Mouse (Mus musculus): ENCODE measurements around the gene Lim2. TPM values are rescaled to one million over a fixed set of nuclear protein-coding genes. Genes with fewer than 3 reads are reported as not detected.
"Not testable (repeated sequence)": the region's sequence is repeated elsewhere in the genome, so short reads cannot be mapped to it uniquely, and the experiment has no call there.

Lim2 gene
- polyA plus RNA-seq, 1 experiment from 2014 or later: 0.24 TPM

GRCm38 (mm10) chr7:43411724-43412123 lies 15.7 kb upstream of the Lim2 start:
- not testable (repeated sequence) for ATAC-seq (replicated peaks; ENCODE audit: insufficient number of reproducible peaks, low FRiP score, low TSS enrichment, low read depth); H3K27ac ChIP-seq (replicated peaks; ENCODE audit: low read depth, low read length); DNase-seq (ENCODE audit: low spot score); H3K36me3 ChIP-seq (replicated peaks; ENCODE audit: control insufficient read depth, insufficient read depth, low read depth, low read length); H3K9ac ChIP-seq (replicated peaks; ENCODE audit: low read length); H3K4me1 ChIP-seq (ENCODE audit: control insufficient read depth, insufficient read depth, low read length); H3K4me3 ChIP-seq (ENCODE audit: low read depth, low read length); H3K9me3 ChIP-seq (replicated peaks; ENCODE audit: control insufficient read depth, low read length); H3K4me2 ChIP-seq (ENCODE audit: low read depth, low read length); H3K27me3 ChIP-seq (ENCODE audit: control insufficient read depth, insufficient read depth, low read length)
- WGBS: 42% methylated on average over 3 of the region's 4 CpGs

- ATAC-seq (replicated peaks; ENCODE audit: insufficient number of reproducible peaks, low FRiP score, low TSS enrichment, low read depth) (no peak), DNase-seq (ENCODE audit: low spot score) (no peak)
- Histone ChIP-seq H3K9me3 (replicated peaks; ENCODE audit: control insufficient read depth, low read length) (no peaks in the 10 kb centered on the region), H3K27ac (replicated peaks; ENCODE audit: low read depth, low read length) (no peak overlapping the region), H3K4me1 (ENCODE audit: control insufficient read depth, insufficient read depth, low read length) (no peaks in the 10 kb centered on the region), H3K9ac (replicated peaks; ENCODE audit: low read length) (no peak overlapping the region), H3K36me3 (replicated peaks; ENCODE audit: control insufficient read depth, insufficient read depth, low read depth, low read length) (no peaks in the 10 kb centered on the region), H3K27me3 (ENCODE audit: control insufficient read depth, insufficient read depth, low read length) (no peaks in the 10 kb centered on the region), H3K4me2 (ENCODE audit: low read depth, low read length) (no peak overlapping the region), H3K4me3 (ENCODE audit: low read depth, low read length) (no peak overlapping the region)
- WGBS: 81% methylated on average over 10 of the region's 10 CpGs
Observed at GRCm38 (mm10) chr7:43417298-43417697, 10.2 kb upstream of the Lim2 start.

GRCm38 (mm10) chr7:43422995-43423617 lies 4.4 kb upstream of the Lim2 start:
- 8% methylated on average over 11 of the region's 11 CpGs for WGBS
- H3K4me2 ChIP-seq (ENCODE audit: low read depth, low read length): no peak overlapping the region
- no peak overlapping the region for H3K27ac ChIP-seq (replicated peaks; ENCODE audit: low read depth, low read length)
- peak; percentile 95 for ATAC-seq (replicated peaks; ENCODE audit: insufficient number of reproducible peaks, low FRiP score, low TSS enrichment, low read depth)
- H3K27me3 ChIP-seq (ENCODE audit: control insufficient read depth, insufficient read depth, low read length): no peaks in the 10 kb centered on the region
- H3K4me1 ChIP-seq (ENCODE audit: control insufficient read depth, insufficient read depth, low read length): no peaks in the 10 kb centered on the region
- H3K9me3 ChIP-seq (replicated peaks; ENCODE audit: control insufficient read depth, low read length): no peaks in the 10 kb centered on the region
- H3K36me3 ChIP-seq (replicated peaks; ENCODE audit: control insufficient read depth, insufficient read depth, low read depth, low read length): no peaks in the 10 kb centered on the region
- DNase-seq (ENCODE audit: low spot score): peak; percentile 87
- H3K9ac ChIP-seq (replicated peaks; ENCODE audit: low read length): no peak overlapping the region
- no peak overlapping the region for H3K4me3 ChIP-seq (ENCODE audit: low read depth, low read length)

- H3K36me3 ChIP-seq (replicated peaks; ENCODE audit: control insufficient read depth, insufficient read depth, low read depth, low read length): no peaks in the 10 kb centered on the region
- H3K4me1 ChIP-seq (ENCODE audit: control insufficient read depth, insufficient read depth, low read length): no peaks in the 10 kb centered on the region
- 53% methylated on average over 3 of the region's 3 CpGs for WGBS
- no peak overlapping the region for H3K9ac ChIP-seq (replicated peaks; ENCODE audit: low read length)
- ATAC-seq (replicated peaks; ENCODE audit: insufficient number of reproducible peaks, low FRiP score, low TSS enrichment, low read depth) (no peak), DNase-seq (ENCODE audit: low spot score) (no peak)
- H3K4me3 ChIP-seq (ENCODE audit: low read depth, low read length): no peak overlapping the region
- no peak overlapping the region for H3K4me2 ChIP-seq (ENCODE audit: low read depth, low read length)
- no peaks in the 10 kb centered on the region for H3K9me3 ChIP-seq (replicated peaks; ENCODE audit: control insufficient read depth, low read length)
- H3K27me3 ChIP-seq (ENCODE audit: control insufficient read depth, insufficient read depth, low read length): no peaks in the 10 kb centered on the region
- H3K27ac ChIP-seq (replicated peaks; ENCODE audit: low read depth, low read length): no peak overlapping the region
Observed at GRCm38 (mm10) chr7:43423991-43424625, 3.4 kb upstream of the Lim2 start.

GRCm38 (mm10) chr7:43429500-43429899 lies 2.0 kb downstream of the Lim2 start:
- ATAC-seq (replicated peaks; ENCODE audit: insufficient number of reproducible peaks, low FRiP score, low TSS enrichment, low read depth): no peak
- no peak overlapping the region for H3K4me3 ChIP-seq (ENCODE audit: low read depth, low read length)
- 51% methylated on average over 4 of the region's 4 CpGs for WGBS

GRCm38 (mm10) chr7:43432891-43433290 lies 5.4 kb downstream of the Lim2 start:
- Histone ChIP-seq H3K4me2 (ENCODE audit: low read depth, low read length) (no peak overlapping the region), H3K27me3 (ENCODE audit: control insufficient read depth, insufficient read depth, low read length) (no peaks in the 10 kb centered on the region), H3K36me3 (replicated peaks; ENCODE audit: control insufficient read depth, insufficient read depth, low read depth, low read length) (no peaks in the 10 kb centered on the region), H3K9me3 (replicated peaks; ENCODE audit: control insufficient read depth, low read length) (no peaks in the 10 kb centered on the region), H3K27ac (replicated peaks; ENCODE audit: low read depth, low read length) (no peak overlapping the region), H3K4me3 (ENCODE audit: low read depth, low read length) (no peak overlapping the region), H3K4me1 (ENCODE audit: control insufficient read depth, insufficient read depth, low read length) (no peaks in the 10 kb centered on the region), H3K9ac (replicated peaks; ENCODE audit: low read length) (no peak overlapping the region)
- DNase-seq (ENCODE audit: low spot score) (no peak), ATAC-seq (replicated peaks; ENCODE audit: insufficient number of reproducible peaks, low FRiP score, low TSS enrichment, low read depth) (no peak)
- WGBS: 73% methylated on average over 4 of the region's 4 CpGs

More at GRCm38 (mm10) chr7:43429500-43429899, 2.0 kb downstream of the Lim2 start:
- Histone ChIP-seq H3K27me3 (ENCODE audit: control insufficient read depth, insufficient read depth, low read length) (no peaks in the 10 kb centered on the region), H3K36me3 (replicated peaks; ENCODE audit: control insufficient read depth, insufficient read depth, low read depth, low read length) (no peaks in the 10 kb centered on the region), H3K4me1 (ENCODE audit: control insufficient read depth, insufficient read depth, low read length) (no peaks in the 10 kb centered on the region), H3K27ac (replicated peaks; ENCODE audit: low read depth, low read length) (no peak overlapping the region), H3K9me3 (replicated peaks; ENCODE audit: control insufficient read depth, low read length) (no peaks in the 10 kb centered on the region), H3K4me2 (ENCODE audit: low read depth, low read length) (no peak overlapping the region), H3K9ac (replicated peaks; ENCODE audit: low read length) (no peak overlapping the region)
- no peak for DNase-seq (ENCODE audit: low spot score)

GRCm38 (mm10) chr7:43434676-43435075 lies 7.2 kb downstream of the Lim2 start:
- no peak for DNase-seq (ENCODE audit: low spot score)
- H3K4me1 ChIP-seq (ENCODE audit: control insufficient read depth, insufficient read depth, low read length): no peaks in the 10 kb centered on the region
- H3K9ac ChIP-seq (replicated peaks; ENCODE audit: low read length): no peak overlapping the region
- WGBS: 88% methylated on average over 5 of the region's 5 CpGs
- no peak overlapping the region for H3K4me2 ChIP-seq (ENCODE audit: low read depth, low read length)
- H3K36me3 ChIP-seq (replicated peaks; ENCODE audit: control insufficient read depth, insufficient read depth, low read depth, low read length): no peaks in the 10 kb centered on the region
- no peaks in the 10 kb centered on the region for H3K27me3 ChIP-seq (ENCODE audit: control insufficient read depth, insufficient read depth, low read length)
- H3K9me3 ChIP-seq (replicated peaks; ENCODE audit: control insufficient read depth, low read length): no peaks in the 10 kb centered on the region
- no peak overlapping the region for H3K27ac ChIP-seq (replicated peaks; ENCODE audit: low read depth, low read length)
- H3K4me3 ChIP-seq (ENCODE audit: low read depth, low read length): no peak overlapping the region
- ATAC-seq (replicated peaks; ENCODE audit: insufficient number of reproducible peaks, low FRiP score, low TSS enrichment, low read depth): no peak

GRCm38 (mm10) chr7:43436341-43437255 lies 9.1 kb downstream of the Lim2 start, which contains the start of gene Nkg7:
Gene Nkg7 (plus strand): TSS chr7:43437073.
- no peak within 1 kb of the TSS for H3K27ac ChIP-seq (replicated peaks; ENCODE audit: low read depth, low read length)

More at GRCm38 (mm10) chr7:43436341-43437255, 9.1 kb downstream of the Lim2 start, which contains the start of gene Nkg7:
- no peak within 1 kb of the TSS for H3K4me2 ChIP-seq (ENCODE audit: low read depth, low read length)
- no peak within 1 kb of the TSS for H3K9ac ChIP-seq (replicated peaks; ENCODE audit: low read length)
- H3K27me3 ChIP-seq (ENCODE audit: control insufficient read depth, insufficient read depth, low read length): no peaks in the 10 kb centered on the region
- H3K4me1 ChIP-seq (ENCODE audit: control insufficient read depth, insufficient read depth, low read length): no peaks in the 10 kb centered on the region
- WGBS: 82% methylated on average over 10 of the region's 10 CpGs
- DNase-seq (ENCODE audit: low spot score): no peak
- H3K4me3 ChIP-seq (ENCODE audit: low read depth, low read length): no peak within 1 kb of the TSS
- ATAC-seq (replicated peaks; ENCODE audit: insufficient number of reproducible peaks, low FRiP score, low TSS enrichment, low read depth): no peak
- H3K9me3 ChIP-seq (replicated peaks; ENCODE audit: control insufficient read depth, low read length): no peaks in the 10 kb centered on the region
- no peaks in the 10 kb centered on the region for H3K36me3 ChIP-seq (replicated peaks; ENCODE audit: control insufficient read depth, insufficient read depth, low read depth, low read length)
